Mouse (Mus musculus) yolk sac, embryonic 10.5 days (tissue): ENCODE data around the gene Tnfrsf8.
A peak's percentile ranks its signal among the peaks of the same experiment; 100 is the strongest.

Source experiments
- DNase-seq: peaks from one replicate; pipeline ENCODE4 v3.0.0-alpha.2; 2017; ENCODE audit warnings: low spot score

Tnfrsf8 gene

GRCm38 (mm10) chr4:145230647-145231046 lies 84.3 kb downstream of the Tnfrsf8 start:
- DNase-seq: no peak

- DNase-seq: no peak
These were observed 85.3 kb downstream of the Tnfrsf8 start for GRCm38 (mm10) chr4:145229524-145230163.

GRCm38 (mm10) chr4:145229051-145229450 lies 85.9 kb downstream of the Tnfrsf8 start:
- DNase-seq: no peak

DNA sequence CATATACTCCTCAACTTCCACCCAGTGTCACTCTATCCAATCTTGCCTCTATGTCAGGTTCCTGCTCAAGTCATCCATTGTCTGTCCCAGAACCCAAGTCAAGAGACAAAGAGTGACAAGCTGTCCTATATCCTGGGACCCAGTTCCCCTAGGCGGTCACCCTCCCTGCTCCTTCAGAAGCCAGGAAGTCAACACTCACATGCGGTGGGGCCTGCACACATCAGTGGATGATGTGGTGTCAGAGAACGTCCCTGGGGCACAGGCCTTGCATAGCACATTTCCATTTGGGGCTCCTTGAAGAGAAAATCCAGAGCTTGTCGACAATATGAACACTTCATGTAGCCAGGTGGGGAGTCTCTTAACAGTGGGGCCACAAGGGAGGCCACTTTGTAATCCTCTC lies 90.4 kb downstream of the Tnfrsf8 start:
- DNase-seq: no peak

DNA sequence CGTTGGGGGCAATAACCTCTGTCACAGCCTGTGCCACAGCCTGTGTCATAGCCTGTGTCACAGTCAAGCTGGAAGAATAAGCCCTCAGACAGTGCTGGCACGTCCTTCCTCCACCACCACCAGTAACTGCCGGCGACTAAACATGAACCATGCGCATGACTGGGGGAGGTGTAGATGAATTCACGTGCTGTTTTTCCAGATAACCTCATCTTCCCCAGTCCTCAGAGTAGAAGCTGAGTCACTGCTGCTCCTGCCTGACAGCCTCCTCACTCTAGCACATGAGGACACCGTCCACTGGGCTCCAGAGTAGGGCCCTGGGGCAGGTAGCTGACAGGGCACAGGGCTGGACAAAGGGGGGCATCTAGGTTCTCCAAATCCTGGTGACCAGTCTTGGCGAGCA lies 92.9 kb downstream of the Tnfrsf8 start:
- peak; percentile 23 for DNase-seq

GRCm38 (mm10) chr4:145221379-145221778 lies 93.6 kb downstream of the Tnfrsf8 start:
- DNase-seq: no peak

DNA sequence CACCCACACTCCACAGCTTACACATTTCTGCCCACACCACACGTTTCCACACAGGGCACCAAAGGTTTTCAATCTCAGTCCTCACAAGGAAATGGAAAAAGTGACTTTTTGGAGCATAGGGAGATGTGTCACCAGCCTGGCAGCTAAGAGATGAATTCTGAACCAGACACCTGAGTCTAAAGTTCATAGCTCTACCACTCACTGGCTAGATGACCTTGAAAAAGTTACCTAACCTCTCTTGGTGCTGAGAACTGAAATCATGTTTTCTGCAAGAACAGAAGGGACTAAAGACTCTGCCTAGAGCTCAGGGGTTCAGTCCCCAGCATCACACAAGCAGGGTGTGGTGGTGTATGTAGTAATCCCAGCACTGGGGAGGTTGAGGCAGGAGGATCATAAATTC lies 95.0 kb downstream of the Tnfrsf8 start:
- DNase-seq: no peak

- DNase-seq: no peak
These were observed 95.6 kb downstream of the Tnfrsf8 start for GRCm38 (mm10) chr4:145219240-145219985.

DNA sequence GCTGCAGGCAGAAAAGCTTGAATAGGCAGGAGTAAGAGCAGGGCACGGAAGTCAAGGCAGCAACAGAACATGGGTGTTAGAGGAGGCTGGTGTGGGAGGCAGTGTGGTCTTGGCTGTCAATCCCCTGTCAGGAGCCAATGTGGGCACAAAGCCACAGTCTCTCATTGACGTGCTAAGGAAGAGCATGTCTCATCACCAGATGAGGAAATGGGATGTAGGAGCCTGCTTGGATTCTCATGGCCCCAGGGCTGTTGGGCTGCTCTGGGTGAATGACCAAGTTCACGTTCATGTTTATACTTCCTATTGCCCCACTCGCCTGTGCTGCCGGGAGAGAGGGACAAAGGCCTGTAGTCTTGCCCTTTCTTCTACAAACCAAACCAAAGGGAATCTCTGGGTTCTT lies 97.1 kb downstream of the Tnfrsf8 start:
- no peak for DNase-seq
